Mouse (Mus musculus) G1E (cell line): ENCODE data around the gene Arap1.

ENCODE experiments used
- CTCF ChIP-seq: IDR thresholded peaks from 2 replicates; pipeline ENCODE4 v1.5.1; 2012; ENCODE audit warnings: low read depth, low read length, inconsistent platforms, mixed read lengths
- GATA1 ChIP-seq: IDR thresholded peaks from 2 replicates; pipeline ENCODE4 v1.6.1; 2012; ENCODE audit warnings: borderline replicate concordance, low read length, inconsistent platforms, mixed read lengths
- TAL1 ChIP-seq: conservative IDR thresholded peaks from 2 replicates; pipeline ENCODE4 v1.6.1; 2012; ENCODE audit warnings: low read depth, low read length, inconsistent platforms, mixed read lengths

- TF ChIP-seq CTCF (no peak), TAL1 (no peak), GATA1 (no peak)
Observed at GRCm38 (mm10) chr7:101460608-101460957, 112.7 kb downstream of the Arap1 start.
